Mouse (Mus musculus): ENCODE data around the gene Ttc39b. TPM values are rescaled to one million over a fixed set of nuclear protein-coding genes. Genes with fewer than 3 reads are reported as not detected.

Gene Ttc39b
- total and polyA plus RNA-seq, 3 experiments = 11.3 to 109 (median 21.1) TPM

DNA sequence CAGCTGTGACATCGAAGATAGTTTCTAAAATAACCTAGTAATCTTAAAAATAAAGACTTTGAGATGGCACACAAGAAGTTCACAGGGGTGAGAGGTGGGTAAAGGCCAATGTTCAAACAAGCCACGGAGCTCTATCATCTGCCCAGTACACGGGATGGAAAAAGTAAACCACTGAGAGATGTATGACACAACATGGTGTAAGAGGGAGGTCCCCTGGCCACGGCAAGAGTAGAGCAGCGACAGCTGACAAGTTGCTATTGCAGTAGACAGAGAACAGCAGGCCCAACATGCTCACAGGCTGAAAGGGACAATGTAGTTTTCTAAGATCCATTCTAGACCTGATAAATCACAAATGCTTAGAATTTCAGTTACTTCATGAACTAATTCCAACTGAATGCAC, 100.9 kb downstream of the Ttc39b start:
- H3K4me1 ChIP-seq (ENCODE audit: control insufficient read depth in 1 of 2, insufficient read depth in 2 of 2, low read length in 2 of 2) = no peaks in the 10 kb centered on the region
- H3K9ac ChIP-seq (ENCODE audit: control insufficient read depth, low read depth, low read length, poor library complexity, severe bottlenecking) = no peak overlapping the region
- H3K9me3 ChIP-seq (replicated peaks; ENCODE audit: insufficient read depth, low read length) = no peaks in the 10 kb centered on the region
- DNase-seq (ENCODE audit: low read depth, low spot score) = no peak
- no peak overlapping the region for H3K4me3 ChIP-seq (ENCODE audit: control insufficient read depth in 1 of 2, insufficient read depth in 1 of 2, low read depth in 2 of 2, low read length in 2 of 2)
- TF ChIP-seq MAFK (IDR thresholded peaks at IDR 0.05; ENCODE audit: borderline replicate concordance, low read depth, low read length) (no peak), ZKSCAN1 (IDR thresholded peaks at IDR 0.05; ENCODE audit: low read depth, low read length) (no peak)
- H3K36me3 ChIP-seq (ENCODE audit: control insufficient read depth in 1 of 2, insufficient read depth in 2 of 2, low read length in 2 of 2) = no peaks in the 10 kb centered on the region; a peak in 1 of 4 replicates
- no peaks in the 10 kb centered on the region for H3K79me2 ChIP-seq (ENCODE audit: control insufficient read depth, insufficient read depth, low read length, poor library complexity)
- H3K27ac ChIP-seq (ENCODE audit: control insufficient read depth, low read depth, low read length) = no peak overlapping the region
- no peaks in the 10 kb centered on the region for H3K27me3 ChIP-seq (ENCODE audit: control insufficient read depth in 1 of 2, insufficient read depth in 2 of 2, low read length in 2 of 2)

DNA sequence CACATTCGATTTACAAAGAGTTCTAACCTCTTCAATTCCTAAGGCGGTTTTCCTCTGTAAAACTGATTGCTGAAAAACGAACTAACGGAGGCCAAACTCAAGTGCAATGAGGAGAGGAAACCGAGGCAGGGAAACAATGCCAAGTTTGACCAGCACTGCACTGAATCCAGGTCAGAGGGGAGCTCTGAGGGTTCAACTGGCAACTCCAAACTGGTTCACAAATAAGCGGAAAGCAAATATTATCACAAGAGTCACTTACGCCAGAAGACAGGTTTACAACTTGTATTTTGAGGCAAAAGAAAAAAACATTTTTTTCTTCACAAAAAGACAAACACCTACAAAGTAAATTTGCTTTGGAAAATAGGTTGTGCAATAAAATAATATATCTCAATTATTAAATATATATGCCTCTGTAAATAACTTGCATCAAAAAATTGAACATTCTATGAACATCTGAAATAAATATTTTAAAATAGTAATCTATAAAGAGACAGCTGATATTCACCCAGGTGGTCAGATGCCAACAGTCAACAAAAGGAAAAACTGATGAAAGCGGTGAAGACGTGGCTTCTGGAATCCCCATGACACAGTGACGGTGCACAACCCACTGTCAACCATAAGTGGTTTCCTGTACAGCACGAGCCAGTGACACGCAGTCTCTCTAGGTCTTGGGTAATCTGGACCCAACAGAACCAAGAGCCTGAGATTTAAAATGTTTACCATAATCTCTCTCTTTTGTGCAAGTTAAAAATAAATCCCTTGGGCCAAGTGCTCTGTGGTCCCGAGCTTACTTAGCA, 103.1 kb downstream of the Ttc39b start:
- H3K36me3 ChIP-seq (ENCODE audit: control insufficient read depth in 1 of 2, insufficient read depth in 2 of 2, low read length in 2 of 2) = no peaks in the 10 kb centered on the region
- H3K9ac ChIP-seq (ENCODE audit: control insufficient read depth, low read depth, low read length, poor library complexity, severe bottlenecking) = no peak overlapping the region
- no peaks in the 10 kb centered on the region for H3K79me2 ChIP-seq (ENCODE audit: control insufficient read depth, insufficient read depth, low read length, poor library complexity)
- H3K4me3 ChIP-seq (ENCODE audit: control insufficient read depth in 1 of 2, insufficient read depth in 1 of 2, low read depth in 2 of 2, low read length in 2 of 2) = no peak overlapping the region
- no peaks in the 10 kb centered on the region for H3K4me1 ChIP-seq (ENCODE audit: control insufficient read depth in 1 of 2, insufficient read depth in 2 of 2, low read length in 2 of 2)
- H3K9me3 ChIP-seq (replicated peaks; ENCODE audit: insufficient read depth, low read length) = no peaks in the 10 kb centered on the region
- TF ChIP-seq JUND (IDR thresholded peaks at IDR 0.05; ENCODE audit: low read depth, low read length) = no peak
- no peak for TF ChIP-seq UBTF (IDR thresholded peaks at IDR 0.05; ENCODE audit: borderline replicate concordance, insufficient read depth, low read depth, low read length)
- no peak for TF ChIP-seq BHLHE40 (IDR thresholded peaks at IDR 0.05; ENCODE audit: borderline replicate concordance, low read depth, low read length)
- no peak for TF ChIP-seq MYC (IDR thresholded peaks at IDR 0.05; ENCODE audit: low read depth, low read length)
- no peak for TF ChIP-seq RCOR1 (IDR thresholded peaks at IDR 0.05; ENCODE audit: low read depth, low read length)
- no peak for DNase-seq (ENCODE audit: low read depth, low spot score)
- no peak overlapping the region for H3K27ac ChIP-seq (ENCODE audit: control insufficient read depth, low read depth, low read length)
- no peaks in the 10 kb centered on the region for H3K27me3 ChIP-seq (ENCODE audit: control insufficient read depth in 1 of 2, insufficient read depth in 2 of 2, low read length in 2 of 2)

DNA sequence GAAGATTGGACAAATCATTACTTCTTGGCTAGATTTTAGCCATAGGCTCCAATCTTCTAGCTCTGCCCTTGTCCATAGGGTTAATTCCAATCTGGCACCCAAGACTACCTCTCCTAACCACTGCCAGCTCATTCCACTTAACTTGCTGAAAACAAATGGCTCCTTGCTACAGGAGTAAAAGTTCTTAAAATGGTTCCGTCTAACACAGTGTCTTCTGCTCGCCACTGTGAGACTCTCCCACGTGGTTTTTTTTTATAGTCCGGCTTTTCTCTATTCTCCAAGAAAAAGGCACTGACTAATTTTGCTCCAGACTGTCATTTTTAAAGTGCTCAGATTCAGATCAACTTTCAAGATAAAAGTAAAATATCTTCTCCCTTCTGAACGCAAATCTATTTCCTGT, 104.8 kb downstream of the Ttc39b start:
- H3K27me3 ChIP-seq (ENCODE audit: control insufficient read depth in 1 of 2, insufficient read depth in 2 of 2, low read length in 2 of 2) = no peaks in the 10 kb centered on the region
- H3K9ac ChIP-seq (ENCODE audit: control insufficient read depth, low read depth, low read length, poor library complexity, severe bottlenecking) = no peak overlapping the region
- TF ChIP-seq ZMIZ1 (IDR thresholded peaks at IDR 0.05; ENCODE audit: low read depth, low read length) = no peak
- TF ChIP-seq TAL1 (IDR thresholded peaks at IDR 0.05; ENCODE audit: low read length) = no peak
- no peak for TF ChIP-seq TCF12 (IDR thresholded peaks at IDR 0.05; ENCODE audit: low read depth, low read length)
- no peak for TF ChIP-seq MXI1 (IDR thresholded peaks at IDR 0.05; ENCODE audit: low read depth, low read length)
- no peak for TF ChIP-seq POLR2A (IDR thresholded peaks at IDR 0.05; ENCODE audit: control insufficient read depth in 1 of 2, insufficient read depth in 1 of 2, low read depth in 1 of 2, low read length in 2 of 2, poor library complexity in 1 of 2)
- no peak for TF ChIP-seq USF1 (IDR thresholded peaks at IDR 0.05; ENCODE audit: low read depth, low read length)
- TF ChIP-seq NELFE (IDR thresholded peaks at IDR 0.05; ENCODE audit: low read depth, low read length) = no peak
- TF ChIP-seq ETS1 (IDR thresholded peaks at IDR 0.05; ENCODE audit: low read depth, low read length) = no peak
- TF ChIP-seq BHLHE40 (IDR thresholded peaks at IDR 0.05; ENCODE audit: borderline replicate concordance, low read depth, low read length) = no peak

More for the DNA sequence above, 104.8 kb downstream of the Ttc39b start:
- Histone ChIP-seq H3K4me3 (ENCODE audit: control insufficient read depth in 1 of 2, insufficient read depth in 1 of 2, low read depth in 2 of 2, low read length in 2 of 2) (no peak overlapping the region), H3K9me3 (replicated peaks; ENCODE audit: insufficient read depth, low read length) (no peaks in the 10 kb centered on the region), H3K4me1 (ENCODE audit: control insufficient read depth in 1 of 2, insufficient read depth in 2 of 2, low read length in 2 of 2) (no peaks in the 10 kb centered on the region), H3K36me3 (ENCODE audit: control insufficient read depth in 1 of 2, insufficient read depth in 2 of 2, low read length in 2 of 2) (no peaks in the 10 kb centered on the region), H3K27ac (ENCODE audit: control insufficient read depth, low read depth, low read length) (no peak overlapping the region), H3K79me2 (ENCODE audit: control insufficient read depth, insufficient read depth, low read length, poor library complexity) (no peaks in the 10 kb centered on the region)
- DNase-seq (ENCODE audit: low read depth, low spot score) = no peak
